Mouse (Mus musculus) heart, adult 2 months (tissue): ENCODE results near the gene 3110082I17Rik.

ENCODE experiments used
- CTCF ChIP-seq: fragments of 200-600 bp; IDR thresholded peaks from 2 replicates; pipeline ENCODE4 v1.8.1; 2022; ENCODE audit warnings: antibody characterized with exemption, mild to moderate bottlenecking, moderate library complexity
- POLR2A ChIP-seq: fragments of 200-500 bp; IDR thresholded peaks from 2 replicates; pipeline ENCODE4 v1.6.1; 2011; ENCODE audit warnings: mild to moderate bottlenecking, low read depth, low read length, control low read depth; ENCODE audit not compliant: insufficient read depth

- TF ChIP-seq POLR2A (no peak), CTCF (no peak)
Measured at GRCm38 (mm10) chr5:139395528-139395927, 64.8 kb downstream of the 3110082I17Rik start.
